Mouse (Mus musculus) liver, embryonic 11.5 days (tissue): Measurements from ENCODE around the gene Abhd17c. TPM values are rescaled to one million over a fixed set of nuclear protein-coding genes. Genes with fewer than 3 reads are reported as not detected.

Experiments used
- polyA plus RNA-seq: library from polyadenylated mRNA; unstranded; fragments of >200 nt; fragmentation: Nextera tagmentation; extraction: Ambion mirVana; gene quantifications from 2 replicates; pipeline ENCODE4 v1.2.1, GENCODE M21; 2014

Gene Abhd17c
- polyA plus RNA-seq, 1 experiment from 2014 or later, result 41.3 TPM

Other genes starting within 250 kb of the Abhd17c start
- gene Cemip, start 65.4 kb downstream of the Abhd17c start, polyA plus RNA-seq, result 0.14 and 0.15 TPM in 2 replicates